Mouse (Mus musculus): ENCODE measurements around the gene Rassf3.

The Rassf3 gene

DNA sequence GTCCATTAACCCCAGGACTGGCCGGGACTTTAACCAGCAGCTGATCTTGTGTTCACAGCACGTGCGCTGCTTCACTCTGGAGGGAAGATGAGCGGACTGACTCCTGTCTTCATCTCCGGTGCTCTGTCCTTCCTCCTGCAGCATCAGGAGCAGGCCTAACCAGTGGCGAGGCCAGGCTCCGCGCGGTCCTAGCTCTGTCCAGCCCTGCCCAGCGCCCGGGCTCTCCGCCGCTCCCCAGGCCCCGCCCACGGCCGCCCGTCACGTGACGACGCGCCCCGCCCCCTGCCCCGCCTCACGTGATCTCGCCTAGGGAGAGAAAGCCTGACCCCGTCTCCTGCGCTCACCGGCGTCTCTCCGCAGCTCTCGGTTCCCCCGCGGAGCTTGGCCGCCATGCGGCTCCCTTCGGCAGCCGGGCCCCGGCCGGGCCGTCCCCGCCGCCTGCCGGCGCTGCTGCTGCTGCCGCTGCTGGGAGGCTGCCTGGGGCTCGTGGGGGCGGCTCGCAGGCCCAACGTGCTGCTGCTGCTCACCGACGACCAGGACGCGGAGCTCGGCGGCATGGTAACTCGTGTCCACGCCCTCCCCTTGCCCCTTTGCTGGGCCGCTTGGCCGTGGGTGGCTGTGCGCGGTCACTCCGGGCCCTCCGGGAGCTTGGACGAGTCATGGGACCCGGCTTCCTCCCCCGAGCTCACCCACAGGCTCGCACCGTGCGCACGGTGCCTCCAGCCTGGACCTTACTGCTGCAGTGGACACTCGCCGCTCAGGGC is 111.2 kb downstream of the Rassf3 start, which contains the start of gene Gns:
Gns (plus strand) TSS at position 290 of the 764 bp plus-strand sequence.
- DNase-seq (ENCODE audit: low spot score) = peak; percentile 72

DNA sequence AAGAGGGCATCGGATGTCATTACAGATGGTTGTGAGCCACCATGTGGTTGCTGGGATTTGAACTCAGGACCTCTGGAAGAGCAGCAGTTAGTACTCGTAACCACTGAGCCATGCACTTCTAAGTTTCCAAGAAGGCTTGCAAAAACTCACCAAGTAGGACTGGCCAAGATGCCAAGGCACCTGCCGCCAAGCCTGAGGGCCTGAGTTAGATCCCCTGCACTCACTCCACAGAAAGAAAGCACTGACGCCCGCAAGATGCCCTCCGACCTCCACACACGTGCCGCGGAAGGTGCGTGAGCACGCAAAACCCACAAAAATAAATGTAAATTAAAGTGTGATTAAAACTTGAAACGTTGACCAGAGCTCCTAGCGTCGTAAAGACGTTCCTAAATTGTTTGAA is 111.8 kb downstream of the Rassf3 start:
- DNase-seq (ENCODE audit: low spot score) = no peak

DNA sequence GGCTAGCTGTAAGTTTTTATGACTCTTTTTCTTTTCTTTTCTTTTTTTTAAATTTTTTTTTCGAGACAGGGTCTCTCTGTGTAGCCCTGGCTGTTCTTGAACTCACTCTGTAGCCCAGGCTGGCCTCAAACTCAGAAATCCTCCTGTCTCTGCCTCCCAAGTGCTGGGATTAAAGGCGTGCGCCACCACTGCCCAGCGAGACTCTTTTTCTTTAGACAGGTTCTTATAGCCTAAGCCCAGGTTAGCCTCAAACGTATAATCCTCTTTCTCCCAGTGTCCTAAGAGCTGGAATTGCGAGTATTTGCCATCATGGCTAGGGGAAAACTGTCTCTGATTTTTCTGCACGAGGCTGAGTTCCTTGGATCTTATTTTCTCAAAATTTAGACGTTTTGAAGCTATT is 112.9 kb downstream of the Rassf3 start:
- no peak for DNase-seq (ENCODE audit: low spot score)

DNA sequence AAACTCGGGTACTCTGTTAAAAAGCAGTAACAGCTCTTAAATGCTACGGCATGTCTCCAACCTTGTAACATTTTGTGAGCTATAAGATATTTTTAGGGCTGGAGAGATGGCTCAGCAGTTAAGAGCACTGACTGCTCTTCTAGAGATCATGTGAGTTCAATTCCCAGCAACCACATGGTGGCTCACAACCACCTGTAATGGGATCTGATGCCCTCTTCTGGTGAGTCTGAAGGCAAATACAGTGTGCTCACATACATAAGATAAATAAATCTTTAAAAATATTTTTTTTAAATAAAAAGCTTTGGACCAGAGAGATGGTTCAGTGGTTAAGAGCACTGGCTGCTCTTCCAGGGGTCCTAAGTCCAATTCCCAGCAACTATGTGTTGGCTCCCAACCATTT is 115.8 kb downstream of the Rassf3 start:
- no peak for DNase-seq (ENCODE audit: low spot score)

All from urinary bladder, postnatal 10 days (tissue).